Mouse (Mus musculus) CD4-positive naive resting alpha-beta T cell, adult 57 days (primary cell): ENCODE data around the gene Trmt1l. TPM values are rescaled to one million over a fixed set of nuclear protein-coding genes. Genes with fewer than 3 reads are reported as not detected.

ENCODE experiments used
- total RNA-seq: library from RNA; stranded (reverse); gene quantifications from one replicate; pipeline ENCODE4 v1.2.4, GENCODE M21; 2023

The Trmt1l gene
- total RNA-seq, result 32.8 TPM

GRCm38 (mm10) chr1:151428263-151429221 is at the start of gene Trmt1l, which contains the start of gene Swt1:
Gene Trmt1l (plus strand): TSS chr1:151428542.
Gene Swt1 (minus strand): TSS chr1:151428455.

GRCm38 (mm10) chr1:151500531-151501361 is 72.4 kb downstream of the Trmt1l start, which contains the start of gene Rnf2:
Gene Rnf2 (minus strand): TSS chr1:151500955.

Other genes with a start within 250 kb of the Trmt1l start
- gene Gm47985, start 246.0 kb upstream of the Trmt1l start, total RNA-seq, result 0.47 TPM
- gene Gm8947, start 236.2 kb upstream of the Trmt1l start, total RNA-seq, result not detected
- not detected for gene Gm47995, start 230.1 kb upstream of the Trmt1l start, total RNA-seq
- gene 3110040M04Rik, start 224.4 kb upstream of the Trmt1l start, total RNA-seq, result not detected
- not detected for gene Gm47996, start 218.4 kb upstream of the Trmt1l start, total RNA-seq
- 224 TPM for gene Ivns1abp, start 84.1 kb upstream of the Trmt1l start, total RNA-seq
- 59.9 TPM for gene Swt1, start 87 bp upstream of the Trmt1l start, total RNA-seq
- 55.0 TPM for gene Rnf2, start 72.4 kb downstream of the Trmt1l start, total RNA-seq
- gene Fam129a, start 142.6 kb downstream of the Trmt1l start, total RNA-seq, result 6.1 TPM